Mouse (Mus musculus) brain, embryonic 14.5 days (tissue): Measurements from ENCODE around the gene Slc22a23. TPM values are rescaled to one million over a fixed set of nuclear protein-coding genes. Genes with fewer than 3 reads are reported as not detected.

Experiments used
- DNase-seq: peaks from one replicate; pipeline ENCODE4 v3.0.0-alpha.2; 2011; ENCODE audit warnings: low read depth
- CTCF ChIP-seq: fragments of 200-500 bp; IDR thresholded peaks from 2 replicates; pipeline ENCODE4 v1.5.1; 2012; ENCODE audit warnings: inconsistent platforms, mild to moderate bottlenecking, moderate library complexity, borderline replicate concordance; ENCODE audit not compliant: insufficient read depth, insufficient read length; ENCODE audit errors: extremely low read depth
- POLR2A ChIP-seq: fragments of 200-500 bp; IDR thresholded peaks from 2 replicates; pipeline ENCODE4 v1.6.1; 2012; ENCODE audit warnings: mild to moderate bottlenecking, inconsistent platforms, borderline replicate concordance; ENCODE audit not compliant: poor library complexity, insufficient read depth, insufficient read length, severe bottlenecking; ENCODE audit errors: extremely low read depth
- polyA plus RNA-seq: library from polyadenylated mRNA; depleted of rRNA; stranded (reverse); fragments of >200 nt; gene quantifications from 2 replicates; pipeline ENCODE4 v1.2.3, GENCODE M21; 2012; rRNA removed

Gene Slc22a23
- polyA plus RNA-seq, 1 experiment, result 87.6 TPM

DNA sequence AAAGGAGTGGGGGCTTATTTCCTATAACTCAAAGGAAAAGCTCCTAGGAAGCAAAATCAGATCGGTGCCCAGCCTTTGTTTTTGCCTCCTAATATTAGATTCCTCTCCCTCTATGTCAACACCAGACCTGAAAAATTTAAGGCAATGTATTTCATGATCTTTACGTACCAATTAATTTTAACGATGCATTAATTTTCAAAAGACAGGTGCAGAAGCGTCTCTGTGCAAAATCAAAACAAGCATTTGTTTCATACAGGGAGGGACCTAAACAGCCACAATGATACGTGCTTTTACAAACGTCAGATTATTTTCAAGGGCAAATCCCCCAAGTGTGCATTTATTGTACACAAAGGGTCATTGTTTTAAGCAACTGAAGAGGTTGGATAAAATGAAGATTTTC lies 212.1 kb downstream of the Slc22a23 start:
- DNase-seq, result no peak
- no peak for TF ChIP-seq POLR2A
- TF ChIP-seq CTCF, result no peak

GRCm38 (mm10) chr13:34132299-34132698 lies 212.7 kb downstream of the Slc22a23 start:
- no peak for TF ChIP-seq CTCF
- TF ChIP-seq POLR2A, result no peak

GRCm38 (mm10) chr13:34131708-34132060 lies 213.3 kb downstream of the Slc22a23 start:
- TF ChIP-seq POLR2A (peak; percentile 22; the same call in 1 of the 2 replicates), CTCF (peak; percentile 55)
- peak; percentile 96 for DNase-seq

More at GRCm38 (mm10) chr13:34132299-34132698, 212.7 kb downstream of the Slc22a23 start:
- DNase-seq, result peak; percentile 75

DNA sequence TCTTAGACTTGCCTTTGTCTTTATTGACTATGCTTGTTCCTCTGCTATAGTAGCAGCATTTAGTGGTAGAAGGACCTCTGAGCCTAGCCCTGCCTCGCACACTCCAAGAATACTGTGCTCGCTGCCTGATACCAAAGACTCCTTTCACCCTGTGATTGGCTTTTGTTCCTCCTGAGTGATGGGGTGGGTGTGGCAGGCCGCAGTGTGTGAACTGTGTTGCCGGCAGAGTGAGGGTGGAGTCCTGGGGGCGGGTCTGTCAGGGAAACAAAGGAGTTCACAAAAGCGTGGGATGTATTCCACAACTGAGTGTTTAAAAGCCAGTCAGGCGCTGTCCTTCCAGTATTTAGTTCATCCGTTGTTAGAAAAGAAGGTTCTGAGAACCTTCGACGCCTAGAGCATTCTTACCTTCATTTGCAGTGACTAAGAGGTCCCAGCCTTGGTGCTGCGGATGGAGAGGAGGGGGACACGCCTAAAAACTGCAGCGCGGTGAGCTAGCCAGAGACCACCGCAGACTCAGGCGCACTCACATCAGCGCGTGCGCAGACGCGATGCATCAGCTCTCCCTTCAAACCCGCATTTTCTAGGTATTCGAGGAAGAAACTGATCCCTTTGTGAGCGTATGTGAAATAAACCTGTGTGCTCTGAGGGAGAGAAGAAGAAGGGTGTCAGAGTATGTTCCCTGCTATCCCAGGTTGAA lies 213.8 kb downstream of the Slc22a23 start:
- TF ChIP-seq CTCF (no peak), POLR2A (peak; percentile 47; the same call in 1 of the 2 replicates)
- DNase-seq, result peak; percentile 97

DNA sequence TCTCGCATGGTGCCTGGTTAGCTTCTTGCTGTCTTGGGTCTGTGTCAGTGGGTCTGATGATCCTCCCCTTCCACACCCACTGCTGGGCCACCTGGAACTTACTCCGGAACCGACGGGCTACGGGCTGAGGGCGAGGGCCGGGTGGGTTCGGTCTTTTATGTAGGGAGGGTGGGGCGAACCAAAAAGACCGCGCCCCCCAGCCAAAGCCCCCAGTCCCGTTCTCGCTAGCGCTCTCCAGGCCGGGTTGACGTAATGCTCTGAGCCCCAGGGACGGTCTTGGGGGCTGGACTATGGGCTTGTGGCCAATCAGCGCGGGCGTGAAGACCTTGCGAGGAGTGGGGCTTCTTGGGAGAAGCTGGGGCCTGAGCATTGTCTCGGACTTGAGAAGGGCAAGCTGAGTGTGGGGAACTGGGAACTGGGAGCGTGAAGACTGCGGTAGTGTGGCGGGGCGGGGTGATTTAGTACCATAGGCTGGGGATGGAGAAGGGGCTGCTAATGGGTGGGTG lies 214.7 kb downstream of the Slc22a23 start, which contains the start of gene Tubb2b:
Gene Tubb2b, minus strand, starts transcription at position 241 of the 506 bp plus-strand sequence.
- peak; percentile 100 for DNase-seq

DNA sequence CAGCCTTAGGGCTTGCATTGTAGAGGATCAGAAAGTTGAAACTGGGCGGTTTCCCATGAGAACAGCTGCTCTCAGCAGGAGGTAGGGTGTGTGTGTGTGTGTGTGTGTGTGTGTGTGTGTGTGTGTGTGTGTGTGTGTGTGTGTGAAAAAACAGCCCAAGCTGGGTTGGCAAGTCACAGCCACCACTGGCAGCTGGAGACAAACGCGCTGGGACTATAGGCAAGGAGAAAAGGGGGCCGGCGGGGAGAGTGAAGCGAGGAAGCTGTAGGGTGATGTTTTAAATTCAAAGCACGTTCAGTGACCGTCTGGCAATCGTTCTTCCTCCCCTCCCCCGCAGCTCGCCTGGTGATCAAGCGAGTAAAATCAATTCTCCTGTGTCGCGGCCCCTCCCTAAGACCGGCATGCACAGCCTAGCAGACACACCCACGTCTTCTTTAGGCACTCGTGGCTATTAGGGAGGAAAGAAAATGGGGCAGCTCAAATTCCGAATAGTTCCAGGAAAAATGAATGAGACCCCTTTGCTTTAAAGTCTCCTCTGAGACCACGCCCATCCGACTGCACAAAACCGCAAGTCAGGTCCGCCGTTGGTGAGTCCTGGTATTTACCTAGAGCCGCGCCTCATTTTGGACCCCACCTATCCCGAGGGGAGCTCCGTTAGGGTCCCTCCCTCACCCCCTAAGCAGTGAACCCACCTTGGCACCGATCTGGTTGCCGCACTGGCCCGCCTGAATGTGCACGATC lies 215.3 kb downstream of the Slc22a23 start:
- TF ChIP-seq CTCF (peak; percentile 26; the same call in 1 of the 2 replicates), POLR2A (no peak)
- peak; percentile 93 for DNase-seq

More for the DNA sequence above, 214.7 kb downstream of the Slc22a23 start, which contains the start of gene Tubb2b:
- TF ChIP-seq CTCF, result no peak
- peak; percentile 73; the same call in 1 of the 2 replicates for TF ChIP-seq POLR2A

Other genes starting within 250 kb of the Slc22a23 start
- 7,416 and 8,191 TPM in 2 replicates for gene Tubb2b, start 214.7 kb downstream of the Slc22a23 start, polyA plus RNA-seq
- 113 and 208 TPM in 2 replicates for gene Psmg4, start 182.2 kb downstream of the Slc22a23 start, polyA plus RNA-seq